Mouse (Mus musculus): ENCODE measurements around the gene Dnm3.

DNA sequence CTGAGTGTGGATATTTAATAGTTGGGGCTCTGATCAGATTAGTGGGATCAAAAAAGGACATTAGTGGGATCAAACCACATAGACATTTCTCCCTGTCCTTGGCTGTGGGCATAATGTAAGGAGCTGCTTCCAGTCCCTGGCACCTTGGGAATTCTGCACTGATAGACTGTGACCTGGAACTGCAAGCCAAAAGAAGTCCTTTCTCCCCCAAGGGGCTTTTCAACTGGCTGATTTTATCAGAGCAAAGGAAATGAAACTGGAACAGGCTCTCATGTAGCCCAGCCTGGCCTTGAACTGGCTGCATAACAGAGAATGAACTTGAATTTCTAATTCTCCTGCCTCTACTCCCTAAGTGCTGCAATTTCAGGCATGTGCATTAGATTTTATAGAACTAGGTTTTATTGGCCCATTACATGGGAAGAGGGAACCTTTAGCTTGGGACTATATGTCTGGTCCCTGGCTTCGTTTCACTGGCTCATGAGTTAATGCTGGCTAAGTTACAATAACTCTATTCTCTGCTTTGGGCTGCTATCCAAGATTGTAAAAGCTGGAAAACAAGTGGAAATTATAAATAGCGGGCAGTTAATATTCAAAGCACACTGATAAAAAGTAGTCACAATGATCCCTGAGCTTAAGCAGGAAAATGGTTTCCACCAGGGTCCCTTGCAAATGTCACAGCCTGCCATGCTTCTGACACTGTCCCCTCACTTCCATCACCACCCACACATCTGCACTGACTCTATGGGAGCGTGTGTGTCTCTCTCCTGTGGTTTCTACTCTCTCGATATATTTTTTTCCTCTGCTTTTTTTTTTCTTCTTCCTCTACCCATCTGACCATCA, 183.9 kb downstream of the Dnm3 start:
- TF ChIP-seq EP300 (IDR thresholded peaks at IDR 0.05; ENCODE audit: insufficient read depth, low read depth, low read length) = no peak
- TF ChIP-seq CTCF (IDR thresholded peaks at IDR 0.05; ENCODE audit: low read depth, low read length) = no peak
